Mouse (Mus musculus) CH12.LX (cell line): ENCODE measurements around the gene Chac1. TPM values are rescaled to one million over a fixed set of nuclear protein-coding genes. Genes with fewer than 3 reads are reported as not detected.

Experiments
- DNase-seq: peaks from one replicate; pipeline ENCODE4 v3.0.0-alpha.2; 2013; ENCODE audit errors: extremely low read depth
- H3K27ac ChIP-seq: 2 replicates; pipeline ENCODE4 v1.5.1; 2012; ENCODE audit warnings: low read depth, mild to moderate bottlenecking, control low read depth, moderate library complexity; ENCODE audit not compliant: insufficient read depth
- H3K27me3 ChIP-seq: replicated peaks from 2 replicates; pipeline ENCODE3; 2012; ENCODE audit warnings: inconsistent platforms
- H3K36me3 ChIP-seq, 2 experiments: replicated peaks in 1 of 2; 2 replicates each; pipeline versions ENCODE3 to v1.6.1; 2012; ENCODE audit warnings: inconsistent platforms in 1 of 2, low read length in 1 of 2, mild to moderate bottlenecking in 1 of 2, mixed read lengths in 1 of 2, moderate library complexity in 1 of 2; ENCODE audit not compliant: control insufficient read depth in 1 of 2, insufficient read depth in 1 of 2
- H3K4me1 ChIP-seq, 2 experiments: 2 replicates each; pipeline ENCODE4 v1.6.1; 2012; ENCODE audit warnings: inconsistent platforms in 1 of 2, moderate library complexity in 1 of 2; ENCODE audit not compliant: insufficient read depth in 2 of 2, control insufficient read depth in 1 of 2
- H3K4me2 ChIP-seq: 2 replicates; pipeline ENCODE4 v1.6.1; 2012; ENCODE audit warnings: low read depth, mild to moderate bottlenecking, control low read depth; ENCODE audit not compliant: poor library complexity, insufficient read depth, severe bottlenecking
- H3K4me3 ChIP-seq, 3 experiments: fragments of 150-350 bp in 1 of 3; sonication (generic) in 1 of 3; replicated peaks in 1 of 3; 2 replicates each; pipeline versions ENCODE3 to v1.5.1; 2011 to 2012; ENCODE audit warnings: low read depth in 2 of 3, low read length in 2 of 3, mild to moderate bottlenecking in 2 of 3, moderate library complexity in 2 of 3, control low read depth in 1 of 3, improper control_type of control experiment in 1 of 3, inconsistent platforms in 1 of 3, mixed read lengths in 1 of 3; ENCODE audit not compliant: poor library complexity in 1 of 3
- H3K79me2 ChIP-seq: replicated peaks from 2 replicates; pipeline ENCODE4 v1.6.1; 2012; ENCODE audit warnings: mild to moderate bottlenecking, moderate library complexity; ENCODE audit not compliant: control insufficient read depth, poor library complexity, insufficient read depth, severe bottlenecking; ENCODE audit errors: extremely low read depth
- H3K9ac ChIP-seq: 2 replicates; pipeline ENCODE4 v1.6.1; 2012; ENCODE audit warnings: low read depth, mild to moderate bottlenecking, control low read depth, moderate library complexity; ENCODE audit not compliant: insufficient read depth
- H3K9me3 ChIP-seq: replicated peaks from 2 replicates; pipeline ENCODE3; 2012; ENCODE audit warnings: low read length, inconsistent platforms, mixed read lengths
- BHLHE40 ChIP-seq: IDR thresholded peaks from 2 replicates; pipeline ENCODE4 v1.6.1; 2011; ENCODE audit warnings: mild to moderate bottlenecking, low read depth, low read length, improper control_type of control experiment
- E2F4 ChIP-seq: IDR thresholded peaks from 2 replicates; pipeline ENCODE4 v1.6.1; 2011; ENCODE audit warnings: low read depth, low read length, improper control_type of control experiment; ENCODE audit not compliant: insufficient replicate concordance
- JUN ChIP-seq: IDR thresholded peaks from 2 replicates; pipeline ENCODE4 v1.6.1; 2011; ENCODE audit warnings: low read depth, mild to moderate bottlenecking, low read length, improper control_type of control experiment, moderate library complexity; ENCODE audit not compliant: insufficient read depth
- MXI1 ChIP-seq: IDR thresholded peaks from 2 replicates; pipeline ENCODE4 v1.6.1; 2011; ENCODE audit warnings: mild to moderate bottlenecking, low read depth, low read length, improper control_type of control experiment
- NRF1 ChIP-seq: IDR thresholded peaks from 2 replicates; pipeline ENCODE4 v1.6.1; 2014; ENCODE audit warnings: low read depth, mild to moderate bottlenecking, inconsistent platforms, low read length, improper control_type of control experiment, moderate library complexity
- POLR2A ChIP-seq: IDR thresholded peaks from 2 replicates; pipeline ENCODE4 v1.6.1; 2011; ENCODE audit warnings: low read depth, mild to moderate bottlenecking, improper control_type of control experiment, low read length
- RAD21 ChIP-seq: IDR thresholded peaks from 2 replicates; pipeline ENCODE4 v1.6.1; 2011; ENCODE audit warnings: low read depth, mild to moderate bottlenecking, low read length, improper control_type of control experiment, moderate library complexity
- SIN3A ChIP-seq: IDR thresholded peaks from 2 replicates; pipeline ENCODE4 v1.6.1; 2012; ENCODE audit warnings: low read length, improper control_type of control experiment, inconsistent platforms
- SMC3 ChIP-seq: IDR thresholded peaks from 2 replicates; pipeline ENCODE4 v1.6.1; 2011; ENCODE audit warnings: low read depth, low read length, improper control_type of control experiment
- UBTF ChIP-seq: IDR thresholded peaks from 2 replicates; pipeline ENCODE4 v1.6.1; 2012; ENCODE audit warnings: low read depth, mild to moderate bottlenecking, inconsistent platforms, low read length, improper control_type of control experiment, moderate library complexity
- dilution Hi-C: fragments of 300-500 bp; cut with MboI; formaldehyde crosslinking; loops from 2 replicates; pipeline ENCODE4 v1.14.3; 2020; ENCODE audit warnings: low sequenced_read_pairs; ENCODE audit not compliant: extremely low pct_unique_long_range_greater_than_20kb, extremely low pct_ligation_motif_present
- in situ Hi-C: fragments of 300-500 bp; cut with MboI; formaldehyde crosslinking; loops from 3 replicates; pipeline ENCODE4 v1.14.3; 2019; ENCODE audit warnings: low sequenced_read_pairs, low pct_ligation_motif_present, low pct_unique_long_range_greater_than_20kb, mixed read lengths
- polyA plus RNA-seq: library from polyadenylated mRNA; unstranded; fragments of >175 nt; gene quantifications from 2 replicates; pipeline ENCODE4 v1.2.1, GENCODE M21; 2012; ENCODE audit warnings: low read depth; ENCODE audit not compliant: insufficient read length
- total RNA-seq, 2 experiments: library from RNA; depleted of rRNA; stranded (reverse); fragments of 300-350 nt in 1 of 2; fragments of >200 nt in 1 of 2; gene quantifications; 2 replicates each; pipeline ENCODE4 v1.2.3; 2012 to 2014

Chac1 gene
- total and polyA plus RNA-seq, 3 experiments: 33.4 to 95.6 (median 49.2) TPM

- in situ Hi-C loops (no loop called here), dilution Hi-C loops (no loop called here)
- H3K9me3 ChIP-seq: peaks cover 15% of the 10 kb centered on the region
- H3K4me1 ChIP-seq: peaks cover 9 to 28% of the 10 kb centered on the region in 2 experiments
- no peaks in the 10 kb centered on the region for H3K36me3 ChIP-seq
- H3K27me3 ChIP-seq: peaks cover 50% of the 10 kb centered on the region
- TF ChIP-seq BHLHE40 (peak; percentile 66), SMC3 (no peak), POLR2A (no peak)
- no peak overlapping the region for H3K9ac ChIP-seq
- DNase-seq: no peak
- H3K79me2 ChIP-seq: no peaks in the 10 kb centered on the region
- H3K27ac ChIP-seq: no peak overlapping the region
- no peak overlapping the region for H3K4me3 ChIP-seq
- peak overlapping the region; percentile 96 for H3K4me2 ChIP-seq
Observed at GRCm38 (mm10) chr2:119324576-119325318, 26.3 kb upstream of the Chac1 start.

- peaks cover 15% of the 10 kb centered on the region for H3K9me3 ChIP-seq
- no peak within 1 kb of the TSS for H3K9ac ChIP-seq
- no peak for DNase-seq
- in situ Hi-C loops (no loop called here), dilution Hi-C loops (no loop called here)
- H3K4me2 ChIP-seq: peak within 1 kb of the TSS; percentile 96
- no peaks in the 10 kb centered on the region for H3K36me3 ChIP-seq
- H3K4me1 ChIP-seq: peaks cover 9 to 28% of the 10 kb centered on the region in 2 experiments
- H3K79me2 ChIP-seq: no peaks in the 10 kb centered on the region
- no peak for TF ChIP-seq RAD21
- no peak for TF ChIP-seq E2F4
- 0 out of 2 replicates have a peak, but pooled peaks have one; percentile 20 for TF ChIP-seq NRF1
- TF ChIP-seq JUN: no peak
- H3K4me3 ChIP-seq: peak within 1 kb of the TSS in 2 of 3 experiments; percentile 17 to 25
- H3K27ac ChIP-seq: no peak within 1 kb of the TSS
- H3K27me3 ChIP-seq: peaks cover 56% of the 10 kb centered on the region
Observed at GRCm38 (mm10) chr2:119325568-119326143, 25.4 kb upstream of the Chac1 start, which contains the start of gene Dll4. Gene Dll4 (plus strand): TSS chr2:119325784.

- H3K9ac ChIP-seq: no peak overlapping the region; the same call in 1 of the 2 replicates
- H3K27me3 ChIP-seq: peaks cover 64% of the 10 kb centered on the region
- H3K4me1 ChIP-seq: peaks cover 9 to 28% of the 10 kb centered on the region in 2 experiments
- no peaks in the 10 kb centered on the region for H3K36me3 ChIP-seq
- no peak for DNase-seq
- dilution Hi-C loops: no loop called here
- H3K27ac ChIP-seq: no peak overlapping the region
- peak; percentile 65; the same call in 1 of the 2 replicates for TF ChIP-seq UBTF
- no peak for TF ChIP-seq MXI1
- TF ChIP-seq SIN3A: peak; percentile 7; the same call in 1 of the 2 replicates
- H3K4me3 ChIP-seq: peak overlapping the region in 2 of 3 experiments; percentile 17 to 25
- peak overlapping the region; percentile 96 for H3K4me2 ChIP-seq
- no peaks in the 10 kb centered on the region for H3K79me2 ChIP-seq
- in situ Hi-C loops: no loop called here
- H3K9me3 ChIP-seq: peaks cover 15% of the 10 kb centered on the region
Observed at GRCm38 (mm10) chr2:119326161-119327101, 24.6 kb upstream of the Chac1 start.
